Comparison of ENCODE assay signal across 9 mouse cellular contexts in genomic region chr6:86814926-86815325, GRCm38 (mm10). TPM values are rescaled to one million over a fixed set of nuclear protein-coding genes. Genes with fewer than 3 reads are reported as not detected.
DNase-seq lines count a peak whose midpoint lies in the region; ATAC-seq lines count a peak whose summit lies in the region.
"Had no signal": no experiment of that assay in that cellular context is flagged by ENCODE, and none has a peak within 500 bp of the region (broad histone marks: within the 10 kb centered on the region; RNA-seq: fewer than 3 reads in every experiment).

No protein-coding gene starts in this region.

- no peak overlapping the region for H3K9ac ChIP-seq in neural tube, embryonic 12.5 days
- H3K9ac ChIP-seq in hindbrain, embryonic 15.5 days, result no peak overlapping the region
- no peak overlapping the region for H3K9ac ChIP-seq in neural tube, embryonic 15.5 days (replicated peaks)

- peak; percentile 48; the same call in 1 of the 2 replicates for ATAC-seq in frontal cortex, adult (ENCODE audit: low TSS enrichment)
- ATAC-seq in neural tube, embryonic 12.5 days (ENCODE audit: low FRiP score, low read depth), result no peak
- no peak for ATAC-seq in hindbrain, embryonic 15.5 days (ENCODE audit: low FRiP score, low read depth)
- no peak for ATAC-seq in neural tube, embryonic 15.5 days (ENCODE audit: low FRiP score)
- ATAC-seq: CD4-positive, CD25-positive, alpha-beta regulatory T cell, adult 4 months had no signal

- H3K9me3 ChIP-seq in neural tube, embryonic 12.5 days, result no peaks in the 10 kb centered on the region
- H3K9me3 ChIP-seq in hindbrain, embryonic 15.5 days, result no peaks in the 10 kb centered on the region
- no peaks in the 10 kb centered on the region for H3K9me3 ChIP-seq in neural tube, embryonic 15.5 days (replicated peaks)

- H3K4me3 ChIP-seq in neural tube, embryonic 12.5 days, result no peak overlapping the region
- H3K4me3 ChIP-seq in hindbrain, embryonic 15.5 days, result no peak overlapping the region
- no peak overlapping the region for H3K4me3 ChIP-seq in neural tube, embryonic 15.5 days (replicated peaks)

- H3K27me3 ChIP-seq in neural tube, embryonic 12.5 days (replicated peaks), result no peaks in the 10 kb centered on the region
- no peaks in the 10 kb centered on the region for H3K27me3 ChIP-seq in hindbrain, embryonic 15.5 days
- no peaks in the 10 kb centered on the region for H3K27me3 ChIP-seq in neural tube, embryonic 15.5 days (replicated peaks)

- H3K36me3 ChIP-seq in neural tube, embryonic 12.5 days, result no peaks in the 10 kb centered on the region
- H3K36me3 ChIP-seq in hindbrain, embryonic 15.5 days, result no peaks in the 10 kb centered on the region
- H3K36me3 ChIP-seq in neural tube, embryonic 15.5 days, result no peaks in the 10 kb centered on the region

- 39% methylated on average over 3 of the region's 3 CpGs for WGBS in neural tube, embryonic 12.5 days
- 32% methylated on average over 3 of the region's 3 CpGs for WGBS in hindbrain, embryonic 15.5 days
- WGBS in neural tube, embryonic 15.5 days, result 42% methylated on average over 3 of the region's 3 CpGs

- H3K4me2 ChIP-seq in neural tube, embryonic 12.5 days (replicated peaks), result peak overlapping the region; percentile 45; the same call in 1 of the 2 replicates
- H3K4me2 ChIP-seq in hindbrain, embryonic 15.5 days, result peak overlapping the region; percentile 42
- H3K4me2 ChIP-seq in neural tube, embryonic 15.5 days, result peak overlapping the region; percentile 39

- peaks cover 6% of the 10 kb centered on the region for H3K4me1 ChIP-seq in neural tube, embryonic 12.5 days
- peaks cover 11% of the 10 kb centered on the region for H3K4me1 ChIP-seq in hindbrain, embryonic 15.5 days (replicated peaks)
- peaks cover 10% of the 10 kb centered on the region for H3K4me1 ChIP-seq in neural tube, embryonic 15.5 days

- no peak for DNase-seq in frontal cortex, postnatal 36 days (ENCODE audit: low spot score in 2 of 2)
- DNase-seq in neural tube, embryonic 10.5 days (ENCODE audit: extremely low spot score, low spot score), result no peak
- no peak for DNase-seq in gastrocnemius, postnatal 4 days (ENCODE audit: low spot score in 2 of 2)
- DNase-seq in adrenal gland, adult 8-10 months, result no peak

- no peak overlapping the region for H3K27ac ChIP-seq in neural tube, embryonic 12.5 days
- H3K27ac ChIP-seq in hindbrain, embryonic 15.5 days (replicated peaks), result peak overlapping the region; percentile 34
- no peak overlapping the region for H3K27ac ChIP-seq in neural tube, embryonic 15.5 days (replicated peaks)

RNA-seq across cellular contexts. Expression of gene Anxa4, which starts 21.5 kb away (rescaled TPM):
- polyA plus RNA-seq in neural tube, embryonic 12.5 days (2016; fragmentation: Nextera tagmentation; extraction: Ambion mirVana), result 6.8 and 7.4 TPM in 2 replicates
- 4.6 and 7.4 TPM in 2 replicates for polyA plus RNA-seq in hindbrain, embryonic 15.5 days (2015; fragmentation: Nextera tagmentation; extraction: Ambion mirVana)
- 4.2 and 21.7 TPM in 2 replicates for polyA plus RNA-seq in neural tube, embryonic 15.5 days (2015; fragmentation: Nextera tagmentation; extraction: Ambion mirVana)
- 10 to 100 TPM; 48.9 to 49.5 TPM for total RNA-seq in gastrocnemius, postnatal 4 days (2021)
- total RNA-seq in adrenal gland, adult 8-10 months (2022), result 100 to 1,000 TPM in 1 of 4 experiments, 10 to 100 TPM in 3; 77.0 to 102 (median 86.9) TPM

RNA-seq across cellular contexts. Expression of gene Aak1, which starts 34.4 kb away (rescaled TPM):
- 30.3 and 34.6 TPM in 2 replicates for polyA plus RNA-seq in neural tube, embryonic 12.5 days (2016; fragmentation: Nextera tagmentation; extraction: Ambion mirVana)
- polyA plus RNA-seq in hindbrain, embryonic 15.5 days (2015; fragmentation: Nextera tagmentation; extraction: Ambion mirVana), result 43.7 and 45.1 TPM in 2 replicates
- polyA plus RNA-seq in neural tube, embryonic 15.5 days (2015; fragmentation: Nextera tagmentation; extraction: Ambion mirVana), result 40.2 and 43.4 TPM in 2 replicates
- total RNA-seq in gastrocnemius, postnatal 4 days (2021), result 10 to 100 TPM; 57.9 to 69.9 TPM
- total RNA-seq in adrenal gland, adult 8-10 months (2022), result 100 to 1,000 TPM; 129 to 147 (median 132) TPM
